Mouse (Mus musculus): Measurements from ENCODE around the gene Bicd1.

Gene Bicd1

DNA sequence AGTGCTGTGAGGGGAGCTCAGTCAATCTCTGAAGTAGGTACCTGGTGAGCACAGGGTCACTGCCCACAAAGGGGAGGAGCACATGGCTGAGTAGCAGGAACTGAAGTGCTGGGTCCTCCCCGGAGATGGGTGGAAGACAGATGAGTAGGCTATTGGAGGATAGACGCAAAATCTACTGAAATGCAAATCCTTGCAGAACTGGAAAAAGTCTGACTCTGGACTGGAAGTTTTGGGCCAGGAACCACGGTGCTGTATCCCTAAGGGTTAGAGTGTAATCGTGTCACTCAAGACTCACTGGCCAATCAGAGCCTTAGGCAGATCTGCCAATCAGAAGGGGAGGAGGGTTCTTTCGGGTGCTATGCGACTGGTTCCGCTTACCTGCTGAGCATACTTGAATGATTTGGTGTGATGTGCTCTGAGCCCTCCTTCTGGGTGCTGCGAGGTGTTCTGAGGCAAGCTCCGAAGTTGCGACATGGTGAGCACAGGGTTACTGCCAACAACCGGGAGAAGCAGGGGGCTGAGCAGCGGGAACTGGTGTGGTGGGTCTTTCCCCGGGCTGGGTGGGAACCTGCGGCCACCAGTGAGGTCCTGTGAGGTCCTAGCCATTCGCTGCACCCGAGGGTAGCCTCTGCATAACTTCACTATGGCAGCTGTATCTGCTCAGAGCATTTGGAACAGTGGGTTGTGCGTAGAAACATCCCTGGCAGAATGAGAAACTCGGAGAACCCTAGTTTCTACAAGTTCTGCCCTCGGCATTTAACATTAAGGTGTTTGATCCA, 157.2 kb downstream of the Bicd1 start:
- in situ Hi-C loops (cut with MboI, MseI), result no loop called here

DNA sequence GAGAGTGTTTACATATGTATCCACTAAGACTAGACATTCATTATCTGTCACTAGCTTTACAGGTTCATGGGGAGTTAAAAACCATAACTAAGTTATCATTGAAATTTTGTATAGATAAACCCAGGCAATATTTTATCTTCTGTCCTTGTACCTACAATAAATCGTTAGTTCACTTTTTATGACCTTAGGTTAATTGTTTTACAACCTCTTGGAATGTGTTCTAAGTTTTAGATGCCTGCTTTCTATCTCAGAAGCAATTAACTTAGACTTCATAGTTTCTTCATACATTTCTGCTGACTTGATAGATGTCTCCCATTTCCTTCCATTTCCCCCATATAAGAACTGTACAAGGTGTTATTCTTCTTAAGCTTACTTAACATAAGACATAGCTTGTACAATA, 158.5 kb downstream of the Bicd1 start:
- in situ Hi-C loops (cut with MboI, MseI), result no loop called here

DNA sequence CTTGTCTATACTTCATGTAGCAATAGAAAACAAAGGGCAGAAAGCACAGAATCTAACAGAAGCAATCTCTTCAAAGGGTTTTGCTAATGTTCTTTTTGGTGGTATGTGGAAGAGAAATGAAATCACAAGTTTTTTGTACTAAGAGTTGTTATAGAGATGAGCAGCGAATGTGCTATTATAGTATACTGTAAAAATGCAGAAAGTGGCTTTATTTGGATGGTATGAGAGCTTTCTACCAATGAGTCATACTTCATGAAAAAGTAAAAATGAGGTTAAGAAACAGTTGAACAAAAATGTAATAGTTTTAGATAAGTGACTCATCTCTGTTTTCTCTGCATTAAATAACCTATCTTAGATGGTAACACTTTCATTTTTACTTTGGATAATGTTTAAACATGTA, 165.6 kb downstream of the Bicd1 start:
- in situ Hi-C loops (cut with MboI, MseI), result no loop called here

DNA sequence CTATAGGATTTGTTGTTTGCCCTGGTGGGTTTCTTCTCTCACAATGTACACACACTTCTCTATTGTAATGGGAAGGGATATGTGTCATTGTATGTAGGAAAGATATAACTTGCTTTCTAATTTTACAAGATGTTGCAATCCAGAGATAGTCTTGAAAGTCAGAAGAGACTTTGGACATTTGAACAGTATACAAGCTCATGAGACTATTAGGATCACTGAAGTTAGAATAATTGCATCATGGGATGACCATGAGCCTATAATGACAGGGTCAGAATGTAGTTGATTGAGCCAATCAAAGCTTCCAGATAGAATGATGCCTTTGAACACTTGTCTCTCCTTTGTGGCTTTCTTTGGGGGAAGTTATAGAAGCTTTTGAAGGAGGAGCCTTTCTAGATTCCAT, 171.4 kb downstream of the Bicd1 start:
- in situ Hi-C loops (cut with MboI, MseI), result no loop called here

DNA sequence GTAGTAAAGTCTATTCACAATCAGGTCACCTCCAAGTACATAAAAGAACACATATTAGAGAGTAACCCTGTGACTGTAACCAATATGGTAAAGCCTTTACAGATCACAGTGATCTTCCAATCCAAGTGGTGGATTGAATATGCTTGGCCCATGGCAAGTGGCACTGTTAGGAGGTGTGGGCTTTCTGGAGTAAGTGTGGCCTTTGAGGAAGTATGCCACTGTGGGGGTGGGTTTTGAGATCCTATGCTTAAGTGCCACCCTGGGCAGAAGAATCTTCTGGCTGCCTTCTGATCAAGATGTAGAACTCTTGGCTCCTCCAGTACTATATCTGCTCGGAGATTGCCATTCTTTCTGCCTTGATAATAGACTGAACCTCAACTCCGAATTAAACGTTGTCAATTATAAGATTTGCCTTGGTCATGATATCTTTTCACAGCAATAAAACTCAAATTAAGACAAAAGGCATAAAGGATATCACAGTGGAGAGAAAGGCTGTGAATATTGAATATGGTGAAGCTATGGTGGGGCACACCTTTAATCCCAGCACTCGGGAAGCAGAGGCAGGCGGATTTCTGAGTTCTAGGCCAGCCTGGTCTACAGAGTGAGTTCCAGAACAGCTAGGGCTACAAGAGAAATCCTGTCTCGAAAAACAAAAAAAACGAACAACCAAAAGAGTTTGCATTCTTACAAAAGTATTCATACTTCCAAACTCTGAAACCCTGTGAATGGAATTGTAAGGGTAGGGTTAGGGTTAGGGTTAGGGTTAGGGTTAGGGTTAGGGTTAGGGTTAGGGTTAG, 177.2 kb downstream of the Bicd1 start:
- in situ Hi-C loops (cut with MboI, MseI), result no loop called here
